Mouse (Mus musculus): ENCODE results near the gene Chek1. TPM values are rescaled to one million over a fixed set of nuclear protein-coding genes. Genes with fewer than 3 reads are reported as not detected.

Chek1 gene
- total RNA-seq (2021), result 1 to 10 TPM; 2.3 to 3.1 TPM

- no peak for DNase-seq (ENCODE audit: extremely low spot score in 1 of 2, low spot score in 2 of 2)
- intact Hi-C loops (cut with DNase I), result no loop called here
Observed at GRCm38 (mm10) chr9:36727034-36727755, at the start of gene Chek1. Chek1 (minus strand) TSS chr9:36727065.

- no peak for DNase-seq (ENCODE audit: extremely low spot score in 1 of 2, low spot score in 2 of 2)
- intact Hi-C loops (cut with DNase I), result no loop called here
Observed at GRCm38 (mm10) chr9:36769048-36769413, 42.2 kb upstream of the Chek1 start.

GRCm38 (mm10) chr9:36768156-36769047 is 41.5 kb upstream of the Chek1 start:
- DNase-seq (ENCODE audit: extremely low spot score in 1 of 2, low spot score in 2 of 2), result peak; percentile 47 to 60
- intact Hi-C loops (cut with DNase I), result no loop called here

- intact Hi-C loops (cut with DNase I), result no loop called here
- DNase-seq (ENCODE audit: extremely low spot score in 1 of 2, low spot score in 2 of 2), result peak; percentile 99 to 100
Observed at GRCm38 (mm10) chr9:36767203-36768143, 40.6 kb upstream of the Chek1 start, which contains the start of gene Stt3a. Stt3a (minus strand) TSS chr9:36767679.

- DNase-seq (ENCODE audit: extremely low spot score in 1 of 2, low spot score in 2 of 2), result no peak
- intact Hi-C loops (cut with DNase I), result no loop called here
Observed at GRCm38 (mm10) chr9:36764378-36764777, 37.5 kb upstream of the Chek1 start.

DNA sequence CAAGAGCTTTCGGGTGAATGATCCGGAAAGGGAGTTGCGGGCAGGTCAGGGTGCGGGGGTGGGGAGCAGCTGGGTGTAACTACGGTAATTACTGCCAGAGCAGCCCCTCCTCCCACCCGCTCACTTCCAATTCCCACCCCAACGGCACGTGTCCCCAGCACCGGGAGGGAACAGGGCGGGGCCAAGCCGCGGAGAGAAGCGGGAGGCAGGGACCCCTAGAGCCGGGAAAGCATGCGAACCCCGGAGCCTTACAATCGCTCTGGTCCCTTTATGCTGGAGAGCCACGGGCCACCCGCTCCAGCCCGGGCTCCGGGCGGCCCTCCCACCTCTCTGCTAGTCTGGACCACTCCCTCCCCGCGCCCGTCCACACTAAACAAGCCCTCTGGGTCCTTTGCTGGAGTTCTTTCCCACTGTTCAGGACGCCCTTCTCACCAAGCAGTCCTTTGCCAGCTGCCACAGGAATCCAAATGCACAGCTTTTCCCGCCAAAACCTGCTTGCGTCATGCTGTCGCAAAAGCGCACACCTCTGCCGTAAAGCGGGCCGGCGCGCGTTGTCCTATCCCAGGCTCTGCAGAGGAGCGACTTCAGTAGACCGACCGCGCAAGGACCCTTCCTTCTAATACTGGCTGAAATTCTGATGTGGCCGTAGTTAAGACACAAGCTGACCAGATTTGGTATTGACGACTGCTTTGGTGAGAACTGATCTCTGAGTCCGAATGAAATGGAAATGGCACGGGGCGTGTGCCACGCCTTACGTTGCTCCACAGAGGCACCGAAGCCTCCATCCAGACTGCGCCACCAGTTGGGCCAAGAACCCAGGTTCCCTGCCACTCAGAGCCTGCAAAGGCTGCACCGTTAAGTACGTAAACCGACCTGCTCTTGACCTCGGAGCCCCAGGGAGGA is 483 bp downstream of the Chek1 start:
- intact Hi-C loops (cut with DNase I), result no loop called here
- DNase-seq (ENCODE audit: extremely low spot score in 1 of 2, low spot score in 2 of 2), result peak; percentile 90 to 91

- DNase-seq (ENCODE audit: extremely low spot score in 1 of 2, low spot score in 2 of 2), result peak in 1 of 2 experiments; percentile 3
- intact Hi-C loops (cut with DNase I), result loop anchor here (5.0 kb wide), 1 partner anchor 1124 kb away; no protein-coding TSS in a partner anchor
Observed at GRCm38 (mm10) chr9:36716624-36717023, 10.2 kb downstream of the Chek1 start.

DNA sequence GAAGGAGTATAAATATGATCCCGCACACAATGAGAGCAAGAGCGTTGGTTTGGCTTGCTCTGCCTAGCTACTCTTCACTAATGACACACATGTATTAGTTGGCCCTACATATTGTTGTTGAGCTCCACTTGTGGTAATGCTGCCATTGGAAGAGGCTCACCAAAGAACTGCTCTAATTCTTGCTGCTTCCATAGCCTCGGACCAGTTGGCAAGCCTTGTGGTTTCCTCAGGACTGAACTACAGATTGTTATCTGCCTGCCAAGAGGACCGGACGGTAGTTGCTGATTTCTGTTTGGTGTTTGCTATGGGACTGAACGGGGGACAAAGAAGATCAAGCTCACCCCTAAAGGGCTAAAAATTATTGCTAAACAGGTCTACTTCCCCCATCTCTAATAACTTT is 19.6 kb downstream of the Chek1 start:
- intact Hi-C loops (cut with DNase I), result no loop called here
- no peak for DNase-seq (ENCODE audit: extremely low spot score in 1 of 2, low spot score in 2 of 2)

DNA sequence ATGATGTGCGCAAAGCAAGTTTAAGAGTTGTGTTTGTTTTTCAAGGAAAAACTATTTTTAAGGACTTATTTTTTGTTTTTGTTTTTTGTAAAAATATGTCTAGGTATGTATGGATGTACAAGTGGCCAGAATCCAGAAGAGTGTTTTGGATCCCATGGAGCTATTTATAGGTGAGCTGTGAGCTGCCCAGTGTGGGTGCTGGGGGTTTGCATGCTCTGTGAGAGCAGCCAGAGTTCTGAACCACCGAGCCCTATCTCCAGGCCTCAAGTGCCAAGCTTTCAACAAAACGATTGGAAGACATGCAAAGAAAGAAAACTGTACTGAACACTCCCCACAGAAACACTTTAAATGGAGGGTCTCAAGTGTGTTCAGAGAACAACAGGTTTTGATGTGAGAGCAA is 20.9 kb downstream of the Chek1 start:
- intact Hi-C loops (cut with DNase I), result no loop called here
- DNase-seq (ENCODE audit: extremely low spot score in 1 of 2, low spot score in 2 of 2), result no peak

- DNase-seq (ENCODE audit: extremely low spot score in 1 of 2, low spot score in 2 of 2), result peak in 1 of 2 experiments; percentile 9
- intact Hi-C loops (cut with DNase I), result loop anchor here (10.0 kb wide), 1 partner anchor 1279 kb away; no protein-coding TSS in a partner anchor
Observed at GRCm38 (mm10) chr9:36694276-36694675, 32.6 kb downstream of the Chek1 start.

GRCm38 (mm10) chr9:36692920-36693319 is 33.9 kb downstream of the Chek1 start, which contains the start of gene Acrv1:
Acrv1 (plus strand) TSS chr9:36693220.
- no peak for DNase-seq (ENCODE audit: extremely low spot score in 1 of 2, low spot score in 2 of 2)
- intact Hi-C loops (cut with DNase I), result loop anchor here (10.0 kb wide), 1 partner anchor 1278 kb away; no protein-coding TSS in a partner anchor

GRCm38 (mm10) chr9:36687329-36687728 is 39.5 kb downstream of the Chek1 start:
- intact Hi-C loops (cut with DNase I), result no loop called here
- peak in 1 of 2 experiments; percentile 3 for DNase-seq (ENCODE audit: extremely low spot score in 1 of 2, low spot score in 2 of 2)

- intact Hi-C loops (cut with DNase I), result no loop called here
- DNase-seq (ENCODE audit: extremely low spot score in 1 of 2, low spot score in 2 of 2), result no peak
Observed at GRCm38 (mm10) chr9:36681424-36681823, 45.4 kb downstream of the Chek1 start.

Other genes with a start within 250 kb of the Chek1 start
- not detected for gene Gm5615, start 185.1 kb downstream of the Chek1 start, total RNA-seq (2021)
- not detected for gene Gm17689, start 144.4 kb downstream of the Chek1 start, total RNA-seq (2021)
- not detected for gene A630095E13Rik, start 83.7 kb downstream of the Chek1 start, total RNA-seq (2021)
- gene Acrv1, start 33.8 kb downstream of the Chek1 start, total RNA-seq (2021), result not detected
- gene Stt3a, start 40.6 kb upstream of the Chek1 start, total RNA-seq (2021), result 10 to 100 TPM; 75.0 to 76.6 TPM
- 100 to 1,000 TPM; 125 to 130 TPM for gene Ei24, start 70.3 kb upstream of the Chek1 start, total RNA-seq (2021)
- gene Fez1, start 94.8 kb upstream of the Chek1 start, total RNA-seq (2021), result 100 to 1,000 TPM; 375 to 377 TPM

Data from left cerebral cortex, postnatal 10 days (tissue).